Mouse (Mus musculus) testis, adult 2 months (tissue): Measurements from ENCODE around the gene Polr2f.

Experiments
- CTCF ChIP-seq: fragments of 200-500 bp; IDR thresholded peaks from 2 replicates; pipeline ENCODE4 v1.5.1; 2012; ENCODE audit warnings: low read depth, mild to moderate bottlenecking, inconsistent platforms, low read length, moderate library complexity; ENCODE audit not compliant: control insufficient read depth, insufficient read depth, insufficient replicate concordance
- POLR2A ChIP-seq: fragments of 200-500 bp; IDR thresholded peaks from 2 replicates; pipeline ENCODE4 v1.6.1; 2012; ENCODE audit warnings: low read depth, mild to moderate bottlenecking, inconsistent platforms, low read length, moderate library complexity; ENCODE audit not compliant: control insufficient read depth

GRCm38 (mm10) chr15:79128208-79128607 is 12.6 kb upstream of the Polr2f start:
- no peak for TF ChIP-seq POLR2A
- peak; percentile 50; the same call in 1 of the 2 replicates for TF ChIP-seq CTCF
